Mouse (Mus musculus) liver, embryonic 13.5 days (tissue): ENCODE data around the gene Exoc7. TPM values are rescaled to one million over a fixed set of nuclear protein-coding genes. Genes with fewer than 3 reads are reported as not detected.
A peak's percentile ranks its signal among the peaks of the same experiment; 100 is the strongest.
"Not testable (repeated sequence)": the region's sequence is repeated elsewhere in the genome, so short reads cannot be mapped to it uniquely, and the experiment has no call there.

Experiments
- ATAC-seq: fragments of 200-750 bp; cut with Nextera tagmentation; 2 replicates; pipeline ENCODE4 v1.8.0; 2017; ENCODE audit warnings: low read depth, mild to moderate bottlenecking, moderate number of reproducible peaks, moderate library complexity
- DNase-seq: peaks from one replicate; pipeline ENCODE4 v3.0.0; 2022
- H3K27ac ChIP-seq: fragments of 300-500 bp; sonication (generic); 2 replicates; pipeline ENCODE4 v1.5.1; 2015; ENCODE audit warnings: moderate library complexity, mild to moderate bottlenecking, inconsistent platforms
- H3K27me3 ChIP-seq: fragments of 300-500 bp; sonication (generic); 2 replicates; pipeline ENCODE4 v1.6.1; 2015; ENCODE audit warnings: mild to moderate bottlenecking, inconsistent platforms
- H3K36me3 ChIP-seq: fragments of 300-500 bp; sonication (generic); 2 replicates; pipeline ENCODE4 v1.6.1; 2015; ENCODE audit warnings: mild to moderate bottlenecking, inconsistent platforms
- H3K4me1 ChIP-seq: fragments of 300-500 bp; sonication (generic); replicated peaks from 2 replicates; pipeline ENCODE4 v1.6.1; 2015; ENCODE audit warnings: inconsistent platforms
- H3K4me2 ChIP-seq: fragments of 300-500 bp; sonication (generic); 2 replicates; pipeline ENCODE4 v1.6.1; 2015; ENCODE audit warnings: inconsistent platforms, mild to moderate bottlenecking, moderate library complexity
- H3K4me3 ChIP-seq: fragments of 300-500 bp; sonication (generic); replicated peaks from 2 replicates; pipeline ENCODE4 v1.5.1; 2015; ENCODE audit warnings: mild to moderate bottlenecking, inconsistent platforms
- H3K9ac ChIP-seq: fragments of 300-500 bp; sonication (generic); 2 replicates; pipeline ENCODE4 v1.6.1; 2015; ENCODE audit warnings: mild to moderate bottlenecking, inconsistent platforms
- H3K9me3 ChIP-seq: fragments of 300-500 bp; sonication (generic); replicated peaks from 2 replicates; pipeline ENCODE4 v1.6.1; 2016; ENCODE audit warnings: inconsistent platforms
- WGBS: fragments of 180-500 bp; shearing (Covaris S2); methylation state at CpG from one replicate; pipeline ENCODE4 v1.1.7; 2015; ENCODE audit not compliant: insufficient replicate concordance; 5-methylcytosine and 5-hydroxymethylcytosine counted together
- polyA plus RNA-seq: library from polyadenylated mRNA; unstranded; fragments of >200 nt; fragmentation: Nextera tagmentation; extraction: Ambion mirVana; gene quantifications from 2 replicates; pipeline ENCODE4 v1.2.1, GENCODE M21; 2015

The Exoc7 gene
- polyA plus RNA-seq, 1 experiment from 2014 or later: 21.3 TPM

- Histone ChIP-seq H3K4me1 (peaks cover 32% of the 10 kb centered on the region), H3K27ac (no peak overlapping the region), H3K4me2 (no peak overlapping the region), H3K27me3 (no peaks in the 10 kb centered on the region), H3K9me3 (no peaks in the 10 kb centered on the region), H3K36me3 (peaks cover 38% of the 10 kb centered on the region), H3K4me3 (no peak overlapping the region), H3K9ac (no peak overlapping the region)
- DNase-seq (no peak), ATAC-seq (no peak)
- WGBS: 82% methylated on average over 13 of the region's 13 CpGs
Measured at GRCm38 (mm10) chr11:116292401-116292800, 14.6 kb downstream of the Exoc7 start.

- Histone ChIP-seq H3K4me2 (no peak overlapping the region), H3K36me3 (peaks cover 33% of the 10 kb centered on the region), H3K9ac (no peak overlapping the region), H3K27ac (no peak overlapping the region), H3K9me3 (no peaks in the 10 kb centered on the region), H3K4me3 (no peak overlapping the region), H3K4me1 (peaks cover 32% of the 10 kb centered on the region), H3K27me3 (peaks cover 7% of the 10 kb centered on the region)
- DNase-seq (no peak), ATAC-seq (no peak)
- WGBS: 44% methylated on average over 8 of the region's 8 CpGs
Measured at GRCm38 (mm10) chr11:116290556-116290955, 16.5 kb downstream of the Exoc7 start.

GRCm38 (mm10) chr11:116287351-116287750, 19.7 kb downstream of the Exoc7 start:
- Histone ChIP-seq H3K27me3 (peaks cover 39% of the 10 kb centered on the region), H3K9me3 (0 out of 2 replicates have a peak, but pooled peaks cover 4% of the 10 kb centered on the region), H3K4me1 (peaks cover 17% of the 10 kb centered on the region), H3K27ac (no peak overlapping the region), H3K4me2 (no peak overlapping the region), H3K9ac (no peak overlapping the region), H3K4me3 (no peak overlapping the region), H3K36me3 (peaks cover 24% of the 10 kb centered on the region)
- DNase-seq (no peak), ATAC-seq (no peak)
- WGBS: 78% methylated on average over 5 of the region's 5 CpGs

GRCm38 (mm10) chr11:116285770-116286191, 21.3 kb downstream of the Exoc7 start:
- Histone ChIP-seq H3K4me3 (no peak overlapping the region), H3K36me3 (peaks cover 22% of the 10 kb centered on the region), H3K4me1 (peaks cover 26% of the 10 kb centered on the region), H3K27me3 (peaks cover 54% of the 10 kb centered on the region), H3K27ac (no peak overlapping the region), H3K9me3 (0 out of 2 replicates have a peak, but pooled peaks cover 4% of the 10 kb centered on the region), H3K4me2 (no peak overlapping the region), H3K9ac (no peak overlapping the region)
- DNase-seq: no peak
- 63% methylated on average over 7 of the region's 7 CpGs for WGBS
- ATAC-seq: no peak

GRCm38 (mm10) chr11:116283982-116284381, 23.1 kb downstream of the Exoc7 start:
- peaks cover 10% of the 10 kb centered on the region for H3K36me3 ChIP-seq
- ATAC-seq (no peak), DNase-seq (no peak)
- H3K27me3 ChIP-seq: peaks cover 68% of the 10 kb centered on the region
- no peak overlapping the region for H3K4me2 ChIP-seq
- H3K4me1 ChIP-seq: peaks cover 22% of the 10 kb centered on the region
- H3K27ac ChIP-seq: no peak overlapping the region
- no peak overlapping the region for H3K4me3 ChIP-seq
- 0 out of 2 replicates have a peak, but pooled peaks cover 4% of the 10 kb centered on the region for H3K9me3 ChIP-seq
- no peak overlapping the region for H3K9ac ChIP-seq
- WGBS: 46% methylated on average over 6 of the region's 6 CpGs

- Histone ChIP-seq H3K27ac (no peak overlapping the region), H3K4me1 (peaks cover 15% of the 10 kb centered on the region), H3K27me3 (peaks cover 69% of the 10 kb centered on the region), H3K4me2 (no peak overlapping the region), H3K9me3 (0 out of 2 replicates have a peak, but pooled peaks cover 4% of the 10 kb centered on the region), H3K9ac (no peak overlapping the region), H3K4me3 (no peak overlapping the region), H3K36me3 (no peaks in the 10 kb centered on the region)
- ATAC-seq (no peak), DNase-seq (no peak)
- WGBS: 10% methylated on average over 48 of the region's 48 CpGs
Measured at GRCm38 (mm10) chr11:116282912-116283521, 24.0 kb downstream of the Exoc7 start.

GRCm38 (mm10) chr11:116282089-116282488, 24.9 kb downstream of the Exoc7 start:
- Histone ChIP-seq H3K27ac (no peak overlapping the region), H3K27me3 (peaks cover 72% of the 10 kb centered on the region), H3K9ac (no peak overlapping the region), H3K9me3 (0 out of 2 replicates have a peak, but pooled peaks cover 4% of the 10 kb centered on the region), H3K4me1 (peaks cover 9% of the 10 kb centered on the region), H3K4me3 (0 out of 2 replicates have a peak overlapping the region, but pooled peaks have one; percentile 38), H3K36me3 (no peaks in the 10 kb centered on the region), H3K4me2 (no peak overlapping the region)
- 3% methylated on average over 11 of the region's 11 CpGs for WGBS
- ATAC-seq: no peak
- no peak for DNase-seq

GRCm38 (mm10) chr11:116281671-116282070, 25.4 kb downstream of the Exoc7 start:
- DNase-seq: no peak

GRCm38 (mm10) chr11:116280751-116281663, 26.0 kb downstream of the Exoc7 start, which contains the start of gene Galr2:
Gene Galr2 (plus strand): TSS chr11:116280939.
- H3K9me3 ChIP-seq: 0 out of 2 replicates have a peak, but pooled peaks cover 4% of the 10 kb centered on the region
- DNase-seq (no peak), ATAC-seq (no peak)
- no peak within 1 kb of the TSS for H3K27ac ChIP-seq
- H3K4me2 ChIP-seq: peak within 1 kb of the TSS; percentile 43
- H3K4me1 ChIP-seq: peaks cover 9% of the 10 kb centered on the region
- no peaks in the 10 kb centered on the region for H3K36me3 ChIP-seq
- peak within 1 kb of the TSS; percentile 38 for H3K4me3 ChIP-seq
- WGBS: 8% methylated on average over 48 of the region's 48 CpGs
- H3K27me3 ChIP-seq: peaks cover 70% of the 10 kb centered on the region
- no peak within 1 kb of the TSS for H3K9ac ChIP-seq

More at GRCm38 (mm10) chr11:116281671-116282070, 25.4 kb downstream of the Exoc7 start:
- H3K27ac ChIP-seq: no peak overlapping the region
- H3K4me2 ChIP-seq: peak overlapping the region; percentile 43
- 3% methylated on average over 18 of the region's 18 CpGs for WGBS
- H3K9ac ChIP-seq: no peak overlapping the region
- peak overlapping the region; percentile 38 for H3K4me3 ChIP-seq
- ATAC-seq: no peak
- H3K36me3 ChIP-seq: no peaks in the 10 kb centered on the region
- 0 out of 2 replicates have a peak, but pooled peaks cover 4% of the 10 kb centered on the region for H3K9me3 ChIP-seq
- H3K27me3 ChIP-seq: peaks cover 72% of the 10 kb centered on the region
- H3K4me1 ChIP-seq: peaks cover 9% of the 10 kb centered on the region

GRCm38 (mm10) chr11:116277184-116277583, 29.8 kb downstream of the Exoc7 start:
- H3K9ac ChIP-seq, H3K9me3 ChIP-seq, ATAC-seq, DNase-seq, H3K4me2 ChIP-seq, H3K36me3 ChIP-seq, H3K27ac ChIP-seq, H3K4me3 ChIP-seq: not testable (repeated sequence)
- peaks cover 32% of the 10 kb centered on the region for H3K27me3 ChIP-seq
- H3K4me1 ChIP-seq: peaks cover 27% of the 10 kb centered on the region
- 68% methylated on average over 1 of the region's 1 CpGs for WGBS

GRCm38 (mm10) chr11:116274045-116274666, 32.9 kb downstream of the Exoc7 start, which contains the start of gene Srp68:
Gene Srp68 (minus strand): TSS chr11:116274217.
- Histone ChIP-seq H3K4me3 (peak within 1 kb of the TSS; percentile 93), H3K4me1 (peaks cover 46% of the 10 kb centered on the region), H3K27ac (peak within 1 kb of the TSS; percentile 76), H3K27me3 (peaks cover 5% of the 10 kb centered on the region), H3K4me2 (peak within 1 kb of the TSS; percentile 82), H3K9me3 (no peaks in the 10 kb centered on the region), H3K9ac (peak within 1 kb of the TSS; percentile 93), H3K36me3 (peaks cover 30% of the 10 kb centered on the region)
- ATAC-seq: peak; percentile 94
- 2% methylated on average over 32 of the region's 32 CpGs for WGBS
- DNase-seq: peak; percentile 84
